Mouse (Mus musculus) kidney, adult 18-20 months (tissue): ENCODE measurements around the gene Jade2.
"Not testable (repeated sequence)": the region's sequence is repeated elsewhere in the genome, so short reads cannot be mapped to it uniquely, and the experiment has no call there.

ENCODE experiments used
- DNase-seq: peaks from one replicate; pipeline ENCODE4 v3.0.0; 2021

Jade2 gene

DNA sequence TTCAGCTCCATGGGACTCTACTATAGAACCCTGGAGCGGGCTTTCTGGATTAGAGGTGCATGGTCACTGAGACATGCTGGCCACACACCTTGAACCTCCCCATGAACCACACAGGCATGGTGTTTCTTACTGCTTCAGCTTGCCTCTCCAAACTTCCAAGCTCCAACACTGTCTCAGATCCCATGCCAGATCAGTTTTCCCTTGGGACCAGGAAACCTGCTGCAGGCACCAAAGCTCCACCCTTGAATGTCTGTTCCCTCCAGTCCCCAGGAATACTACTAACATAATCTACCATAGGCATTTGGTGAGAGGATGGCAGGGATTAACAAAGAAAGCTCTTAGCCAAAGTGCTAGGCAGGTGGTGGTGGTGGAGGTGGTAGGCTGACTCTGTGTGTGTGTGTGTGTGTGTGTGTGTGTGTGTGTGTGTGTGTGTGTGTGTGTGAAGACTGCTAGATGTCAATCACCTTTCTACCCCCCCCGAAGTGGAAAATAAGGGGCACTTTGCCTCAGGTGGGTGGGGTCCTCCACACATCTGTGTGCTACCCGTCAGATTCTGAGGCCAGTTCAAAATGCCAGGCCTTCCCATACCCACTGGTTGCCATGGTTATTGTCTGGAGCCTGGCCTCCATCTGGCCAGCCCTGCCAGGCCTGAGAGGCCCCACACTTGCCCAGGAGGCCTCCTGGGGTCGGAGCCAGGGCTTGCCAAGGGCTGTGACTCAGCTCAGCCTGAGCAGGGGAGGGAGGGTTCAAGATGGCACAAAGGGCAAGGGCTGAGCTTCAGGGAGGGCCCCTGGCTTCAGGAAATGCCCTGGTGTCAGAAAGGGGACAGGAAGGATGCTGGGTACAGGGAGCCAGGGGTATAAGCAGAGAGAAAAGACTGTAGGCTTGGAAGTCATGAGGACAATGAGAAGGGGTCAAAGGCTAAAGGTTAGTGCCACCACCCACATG is 25.2 kb downstream of the Jade2 start:
- DNase-seq: peak; percentile 63

DNA sequence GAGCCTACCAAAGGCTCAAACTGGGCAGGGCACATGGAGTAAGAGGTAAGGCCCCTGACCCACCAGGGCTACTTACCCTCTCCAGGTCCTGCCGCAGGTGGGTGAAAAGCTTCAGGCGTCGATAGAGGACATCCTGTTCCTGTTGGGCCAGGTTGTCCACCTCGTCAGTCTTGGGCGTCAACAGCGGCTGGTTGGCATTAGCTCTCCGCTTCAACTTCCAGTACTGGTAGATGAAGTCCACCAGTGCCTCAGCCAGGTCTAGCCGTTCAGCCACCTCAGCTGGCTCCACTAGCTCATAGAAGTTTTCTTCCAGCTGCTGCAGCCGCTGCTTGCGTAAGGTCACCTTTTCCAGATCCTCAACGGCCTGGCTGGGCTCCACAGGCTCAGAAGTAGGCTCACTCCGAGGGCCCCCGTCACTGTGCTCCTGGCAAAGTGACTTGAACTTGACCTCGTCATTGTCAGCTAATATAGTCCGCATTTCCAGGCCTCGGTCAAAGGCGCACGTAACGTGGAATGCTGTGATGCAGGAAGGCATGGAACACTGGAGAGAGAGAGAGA is 32.5 kb downstream of the Jade2 start:
- DNase-seq: no peak

DNA sequence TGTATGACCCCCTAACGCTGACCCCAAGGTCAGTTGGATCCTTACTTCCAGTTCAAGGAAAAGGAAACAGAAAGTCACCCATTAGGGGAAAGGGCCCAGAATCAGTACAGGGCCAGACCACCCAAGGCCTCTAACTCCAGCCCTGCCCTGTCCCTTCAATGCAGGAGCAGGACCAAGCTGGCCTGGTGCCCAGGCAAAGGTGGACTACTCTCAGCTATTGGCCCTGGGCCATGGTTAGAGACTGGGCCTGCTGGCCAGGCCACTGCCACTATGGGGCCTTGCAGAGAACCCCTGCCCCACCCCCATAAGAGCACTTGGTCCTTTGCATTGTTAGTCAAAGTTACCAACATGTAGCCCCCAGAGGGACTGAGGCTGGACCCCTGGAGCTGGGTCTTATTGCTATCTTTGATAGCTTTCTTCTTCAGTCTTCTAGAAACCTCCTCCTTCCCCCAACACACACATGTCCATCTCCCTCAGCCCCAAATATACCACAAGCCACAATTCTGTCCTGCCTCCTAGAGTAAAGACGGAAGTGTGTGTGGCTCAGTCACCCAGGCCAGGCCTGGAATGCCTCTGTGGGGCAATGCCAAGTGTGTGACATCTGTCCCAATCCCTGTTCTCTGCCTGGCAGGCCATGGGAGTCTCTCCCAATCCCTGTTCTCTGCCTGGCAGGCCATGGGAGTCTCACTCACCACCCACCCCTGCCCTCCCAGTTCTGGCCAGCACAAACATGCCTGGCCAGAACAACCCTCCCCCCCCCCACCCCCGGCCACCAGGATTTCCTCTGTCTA is 33.3 kb downstream of the Jade2 start:
- peak; percentile 85 for DNase-seq

DNA sequence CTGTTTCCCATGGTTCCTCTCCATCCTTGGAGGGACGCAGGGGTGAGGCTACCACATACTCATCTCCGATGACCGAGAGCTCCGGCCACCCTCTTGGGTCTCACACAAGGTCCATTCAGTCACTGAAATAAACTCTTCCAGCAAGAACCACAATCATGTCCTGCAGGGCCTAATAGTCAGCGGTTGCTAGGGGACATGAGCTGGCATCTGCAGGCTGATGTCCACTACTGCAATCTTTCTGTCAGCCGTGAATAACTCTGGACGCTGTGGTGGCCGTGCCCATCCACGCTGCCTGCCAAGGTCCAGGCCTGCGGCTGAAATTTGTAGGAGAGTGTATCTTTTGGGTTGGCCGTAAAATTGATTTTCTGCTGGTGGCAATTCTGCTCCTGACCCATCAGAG is 34.2 kb downstream of the Jade2 start:
- DNase-seq: no peak

DNA sequence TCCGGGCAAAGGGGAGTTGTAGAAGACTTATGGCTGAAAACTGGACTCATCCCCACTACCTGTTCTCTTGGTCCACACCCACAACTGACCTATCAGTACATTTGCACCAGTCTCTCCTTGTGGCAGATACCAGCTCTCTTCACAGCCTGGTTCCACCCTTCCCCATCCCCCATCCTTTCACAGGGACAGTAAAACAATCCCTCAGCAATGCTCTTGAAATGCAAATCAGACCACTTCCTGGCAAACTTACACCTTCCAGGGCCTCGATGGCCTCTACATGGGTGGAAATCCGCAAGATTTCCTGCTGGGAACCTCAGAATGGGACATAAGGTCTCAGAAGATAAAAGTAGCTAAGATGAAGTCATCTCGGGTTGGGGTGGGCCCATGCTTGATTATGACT is 34.7 kb downstream of the Jade2 start:
- DNase-seq: no peak

DNA sequence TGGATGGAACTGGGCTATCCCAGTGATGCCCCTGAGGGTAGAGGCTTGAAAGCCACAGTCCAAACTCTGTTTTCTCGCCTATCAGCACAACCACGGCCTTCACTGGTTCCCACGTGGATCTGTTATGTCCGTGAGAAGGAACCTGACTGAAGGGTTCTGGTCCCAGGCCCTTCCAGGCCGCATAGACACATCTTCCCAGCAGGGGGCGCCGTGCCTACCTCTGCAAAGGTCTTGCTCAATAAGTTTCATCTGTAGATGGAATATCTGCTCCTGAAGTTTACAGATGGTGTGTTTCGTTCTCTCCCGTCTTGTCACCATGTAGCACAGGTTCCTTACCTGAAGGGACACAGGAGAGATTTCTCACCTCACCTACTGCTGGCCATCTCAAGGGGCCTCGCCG is 36.6 kb downstream of the Jade2 start:
- DNase-seq: peak; percentile 86

DNA sequence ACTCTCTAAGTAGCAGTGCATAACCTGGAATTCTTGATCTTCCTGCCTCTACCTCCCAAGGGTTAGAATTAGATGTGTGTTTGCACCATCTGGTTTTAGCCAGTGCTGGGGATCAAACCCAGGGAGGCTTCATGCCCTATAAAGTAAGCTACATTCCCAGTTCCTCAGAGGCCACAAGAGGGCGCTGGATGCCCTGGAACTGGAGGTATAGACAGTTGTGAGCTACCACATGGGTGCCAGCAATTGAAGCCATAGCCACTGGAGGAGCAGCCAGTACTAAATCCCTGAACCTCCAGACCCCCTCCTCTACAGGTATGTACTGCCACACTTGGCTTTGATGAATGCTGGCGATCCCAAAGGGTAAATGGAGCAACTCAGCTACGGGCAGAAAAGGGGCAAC is 37.5 kb downstream of the Jade2 start:
- peak; percentile 73 for DNase-seq

DNA sequence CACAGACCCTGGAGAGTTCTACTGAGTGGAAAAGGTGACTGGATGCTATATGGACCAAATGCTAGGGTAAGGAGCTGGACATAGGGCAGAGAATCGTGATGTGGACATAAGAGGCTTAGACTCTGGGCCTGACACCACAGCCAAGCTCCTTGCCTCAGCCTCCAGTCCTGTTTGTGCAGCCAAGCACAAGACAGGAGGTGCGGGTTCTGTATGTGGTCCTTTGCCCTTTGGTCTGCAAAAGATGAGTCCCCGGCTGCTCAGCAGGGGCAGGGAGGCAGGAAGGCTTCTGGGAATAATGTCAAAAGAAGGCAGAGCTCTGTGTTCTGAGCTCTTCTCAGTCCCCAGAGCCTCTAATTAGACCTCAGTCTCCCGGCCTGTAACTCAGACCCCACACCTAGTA is 38.6 kb downstream of the Jade2 start:
- no peak for DNase-seq

DNA sequence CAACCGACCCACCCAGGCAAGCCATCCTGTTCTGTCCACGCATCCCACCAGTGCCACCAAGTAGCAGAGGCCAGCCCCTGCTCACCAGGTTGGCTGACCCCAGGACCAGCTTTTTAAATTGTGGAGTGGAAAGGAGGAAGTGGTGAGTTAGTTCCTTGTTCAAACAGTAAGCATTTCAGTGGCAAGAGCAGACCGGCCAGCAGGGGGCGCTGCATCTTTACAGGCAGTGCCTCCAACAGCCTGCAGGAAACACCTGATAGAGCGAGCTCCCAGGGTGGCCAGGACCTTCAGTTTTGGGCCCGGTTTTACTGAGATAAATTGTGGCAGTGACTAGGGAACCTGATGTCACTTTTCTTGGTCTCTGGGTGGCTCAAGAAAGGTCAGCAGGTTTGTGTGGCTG is 39.7 kb downstream of the Jade2 start:
- DNase-seq: peak; percentile 90

DNA sequence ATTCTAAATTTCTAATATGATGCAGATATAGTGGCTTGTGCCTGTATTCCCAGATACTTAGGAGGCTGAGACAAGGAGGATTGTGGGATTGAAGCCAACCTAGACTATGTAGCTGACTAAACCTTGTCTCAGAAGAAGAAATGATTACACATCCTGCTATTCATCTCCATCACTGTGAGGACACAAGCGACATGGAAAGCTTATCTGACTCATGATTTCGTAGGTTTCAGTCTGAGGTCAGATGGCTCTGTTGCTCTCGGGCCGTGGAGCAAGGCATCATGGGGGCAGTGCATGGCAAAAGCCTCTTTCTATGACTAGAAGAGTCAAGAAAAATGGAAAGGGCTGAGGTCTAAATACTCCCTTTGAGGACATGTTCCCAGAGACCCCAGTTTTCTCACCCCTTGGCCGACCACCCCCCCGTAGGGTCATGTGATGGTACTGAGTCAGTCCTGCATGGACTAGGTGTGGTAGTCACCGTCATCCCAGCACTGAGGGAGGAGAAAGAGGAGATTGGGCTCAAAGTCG is 45.4 kb downstream of the Jade2 start:
- no peak for DNase-seq

DNA sequence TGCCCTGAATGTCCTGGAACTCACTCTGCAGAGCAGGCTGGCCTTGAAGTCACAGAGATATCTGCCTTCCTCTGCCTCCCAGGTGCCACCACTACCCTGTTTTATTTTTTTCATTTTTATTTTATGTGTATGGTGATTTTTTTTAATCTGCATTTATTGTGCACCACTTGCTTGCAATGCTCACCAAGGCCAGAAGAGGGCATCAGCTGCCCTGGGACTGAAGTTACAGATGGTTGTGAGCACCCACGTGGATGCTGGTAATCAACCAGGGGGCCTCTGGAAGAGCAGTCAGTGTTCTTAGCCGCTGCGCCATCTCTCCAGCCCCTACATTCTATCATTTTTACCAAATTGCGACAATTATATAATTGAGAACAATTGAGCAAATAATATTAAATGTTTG is 46.2 kb downstream of the Jade2 start:
- DNase-seq: no peak

DNA sequence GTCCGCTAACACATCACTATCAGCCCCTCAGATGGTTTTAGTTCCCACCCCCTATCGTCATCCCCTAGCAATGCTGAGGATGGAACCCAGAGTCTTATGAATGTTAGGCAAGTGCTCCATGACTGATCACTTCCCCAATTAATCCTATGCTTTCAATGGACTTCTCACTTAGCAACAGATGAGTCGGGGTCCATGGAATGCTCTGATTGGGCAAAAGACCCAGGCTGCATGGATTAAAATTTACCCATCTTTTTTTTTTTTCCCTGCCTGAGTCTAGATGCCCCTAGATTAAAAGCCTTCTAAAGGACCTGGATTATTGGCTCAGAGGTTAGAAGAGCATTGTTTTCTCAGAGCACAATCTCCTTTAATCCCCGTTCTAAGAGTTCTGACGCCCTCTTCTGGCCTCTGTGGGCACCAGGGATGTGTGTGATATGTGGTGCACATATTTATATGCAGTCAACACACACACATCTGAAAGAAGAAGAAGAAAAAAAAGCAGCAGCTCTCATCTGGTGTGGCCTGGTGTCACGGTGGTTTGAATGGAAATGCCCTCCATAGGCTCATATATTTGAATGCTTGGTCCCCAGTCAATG is 47.7 kb downstream of the Jade2 start:
- DNase-seq: peak; percentile 46

DNA sequence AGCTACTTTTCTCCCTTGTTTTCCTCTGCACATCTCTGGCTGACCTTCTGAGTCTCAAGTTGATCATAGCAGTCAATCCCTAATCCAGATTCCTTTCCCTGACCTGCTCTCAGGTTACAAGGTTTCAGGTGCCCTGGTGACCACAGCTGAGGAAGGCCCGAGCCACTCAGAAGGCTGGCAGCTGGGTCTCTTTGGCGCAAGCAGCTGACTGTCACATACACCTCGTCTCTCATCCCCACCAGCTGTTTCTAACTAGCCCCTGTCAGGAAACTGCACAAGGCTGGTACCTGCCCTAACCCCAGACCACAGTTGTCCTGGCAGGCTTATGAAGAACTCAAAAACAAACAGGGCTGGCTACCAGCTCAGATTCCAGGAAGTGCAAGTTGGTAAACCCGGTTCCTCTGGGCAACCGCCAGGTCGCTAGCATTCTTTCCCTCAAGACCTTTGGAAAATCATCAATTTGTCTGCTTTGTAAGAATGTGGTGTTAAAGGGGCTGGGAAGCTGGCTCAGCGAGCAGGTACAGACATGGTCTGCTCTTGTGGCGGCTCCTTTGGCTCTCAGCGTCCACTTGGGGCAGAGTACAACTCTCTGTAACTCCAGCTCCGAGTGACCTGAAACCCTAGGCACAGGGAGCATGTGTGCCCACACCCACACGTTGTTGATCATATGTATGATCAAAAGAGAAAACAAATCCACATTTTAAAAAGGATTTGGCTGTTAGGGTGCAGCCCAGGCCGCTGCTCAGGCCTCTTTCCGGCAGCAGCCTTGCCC is 50.2 kb downstream of the Jade2 start:
- DNase-seq: peak; percentile 51

DNA sequence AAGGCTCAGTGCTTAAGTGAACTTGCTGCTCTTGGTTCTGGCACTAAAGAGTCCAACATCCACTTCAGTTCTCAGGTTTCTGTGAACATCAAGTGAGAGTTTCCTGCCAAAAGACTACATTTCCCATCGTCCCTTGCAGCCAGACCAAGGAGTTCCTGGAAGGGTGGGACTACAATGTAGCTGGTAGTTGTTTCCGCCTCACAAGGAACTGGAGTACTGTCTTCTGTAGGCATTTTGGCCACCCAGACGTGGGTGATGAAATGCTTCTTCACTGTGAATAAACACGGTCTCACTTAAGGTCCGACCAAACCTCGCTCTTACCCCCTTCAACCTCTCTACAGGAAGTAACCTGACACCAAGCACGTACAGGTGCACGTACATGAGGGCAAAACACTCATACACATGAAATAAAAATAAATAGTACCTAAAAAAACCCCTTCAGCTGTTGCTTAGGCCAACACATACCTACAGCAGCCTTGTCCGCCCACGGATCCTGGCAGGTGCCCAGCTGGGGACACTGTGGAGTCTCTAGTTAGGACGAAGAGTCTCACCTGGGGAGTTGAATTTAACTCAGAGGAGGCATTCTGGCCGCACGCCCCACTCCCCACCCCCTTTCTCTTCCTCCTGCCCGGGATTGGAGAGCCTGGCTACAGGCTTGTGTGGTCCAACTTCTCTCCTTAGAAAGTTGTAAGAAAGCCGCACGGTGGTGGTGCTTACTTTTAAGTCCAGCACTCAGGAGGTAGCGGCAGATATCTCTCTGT is 52.1 kb downstream of the Jade2 start:
- peak; percentile 73 for DNase-seq

DNA sequence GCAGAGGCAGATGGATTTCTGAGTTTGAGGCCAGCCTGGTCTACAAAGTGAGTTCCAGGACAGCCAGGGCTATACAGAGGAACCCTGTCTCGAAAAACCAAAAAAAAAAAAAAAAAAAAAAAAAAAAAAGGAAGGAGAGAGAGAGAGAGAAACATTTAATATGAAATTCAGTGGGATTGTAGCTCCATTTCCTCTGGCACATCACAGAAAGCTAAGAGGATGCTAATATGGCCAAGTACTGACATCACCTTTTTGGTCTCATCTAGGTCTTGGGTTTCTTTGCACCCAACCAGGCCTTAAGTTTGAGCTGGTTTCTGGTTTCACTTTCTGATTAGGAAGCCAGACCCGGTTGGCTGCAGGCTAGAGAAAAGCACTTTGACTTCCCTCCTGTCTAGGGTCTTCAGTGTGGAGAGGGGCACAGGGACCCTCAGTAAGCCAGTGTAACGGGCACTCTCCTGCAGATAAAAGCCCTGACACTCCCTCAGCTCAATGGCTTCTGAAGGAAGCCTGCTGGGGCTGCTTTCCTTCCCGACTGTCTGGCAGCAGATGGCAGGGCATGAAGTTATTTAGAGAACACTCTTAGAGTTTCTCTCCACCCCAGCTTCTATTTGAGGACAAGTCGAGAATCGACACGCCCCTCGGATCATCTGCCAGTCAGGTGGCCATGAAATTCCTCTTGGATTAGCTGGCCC is 56.7 kb downstream of the Jade2 start:
- DNase-seq: no peak

DNA sequence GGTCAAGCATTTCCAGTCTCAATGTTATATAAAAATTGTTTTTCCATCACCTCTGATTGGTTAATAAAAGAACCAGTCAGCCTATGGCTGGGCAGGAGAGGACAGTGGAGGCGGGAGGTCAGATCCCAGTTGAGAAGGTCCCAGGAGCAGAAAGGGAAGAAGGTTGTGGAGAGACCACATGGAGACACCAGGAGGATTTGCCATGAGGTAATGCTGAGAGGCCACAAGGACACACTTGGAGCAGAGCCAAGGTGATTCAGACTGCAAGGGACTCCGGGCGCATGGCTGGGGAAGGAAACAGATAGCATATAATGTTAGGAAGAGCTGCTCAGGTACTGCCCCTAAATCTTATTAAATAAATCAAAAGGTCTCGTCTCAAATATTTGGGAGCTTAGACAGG is 61.2 kb downstream of the Jade2 start:
- no peak for DNase-seq

DNA sequence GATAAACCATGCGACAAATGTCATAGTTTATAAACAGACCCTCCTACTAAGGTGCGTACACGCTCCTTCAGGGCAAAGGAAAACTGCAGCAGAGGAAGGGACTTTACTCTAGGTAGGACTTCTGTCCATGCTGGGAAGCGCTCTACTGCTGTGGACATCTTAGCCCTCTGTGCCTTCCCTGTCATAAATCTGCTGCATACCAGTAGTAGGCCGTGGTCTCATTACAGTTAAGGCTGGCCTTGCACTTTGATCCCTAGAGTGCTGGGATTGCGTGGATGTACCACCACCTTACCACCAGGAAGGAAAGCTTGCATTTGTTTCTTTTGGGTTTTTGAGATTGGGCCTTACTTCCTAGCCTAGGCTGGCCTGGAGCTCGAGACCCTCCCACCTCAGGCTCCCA is 66.8 kb downstream of the Jade2 start:
- DNase-seq: no peak

DNA sequence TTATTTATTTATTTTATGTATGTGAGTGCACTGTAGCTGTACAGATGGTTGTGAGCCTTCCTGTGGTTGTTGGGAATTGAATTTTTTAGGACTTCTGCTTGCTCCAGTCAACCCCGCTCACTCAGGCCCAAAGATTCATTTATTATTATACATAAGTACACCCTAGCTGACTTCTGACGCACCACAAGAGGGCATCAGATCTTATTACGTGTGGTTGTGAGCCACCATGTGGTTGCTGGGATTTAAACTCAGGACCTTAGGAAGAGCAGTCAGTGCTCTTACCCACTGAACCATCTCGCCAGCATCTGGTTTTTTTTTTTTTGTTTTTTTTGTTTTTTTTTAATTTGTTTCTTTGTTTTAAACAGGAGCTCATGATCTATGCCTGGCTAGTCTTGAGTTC is 67.7 kb downstream of the Jade2 start:
- not testable (repeated sequence) for DNase-seq

DNA sequence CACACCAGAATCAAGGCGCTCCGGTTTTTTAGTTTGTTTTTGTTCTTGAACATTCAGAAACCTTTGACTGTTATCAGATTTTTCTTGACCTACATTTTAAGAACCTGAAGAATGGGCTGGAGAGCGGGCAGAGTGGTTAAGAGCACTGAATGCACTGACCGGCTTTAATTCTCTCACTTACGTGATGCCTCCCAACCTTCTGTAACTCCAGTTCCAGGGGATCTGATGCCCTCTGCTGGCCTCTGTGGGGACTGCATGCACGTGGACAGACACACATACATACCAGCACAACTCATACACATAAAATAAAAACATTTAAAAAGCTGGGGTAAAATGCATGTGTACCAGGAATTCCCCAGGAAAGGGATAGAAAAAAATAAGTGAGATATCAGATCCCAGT is 71.5 kb downstream of the Jade2 start:
- DNase-seq: peak; percentile 64

DNA sequence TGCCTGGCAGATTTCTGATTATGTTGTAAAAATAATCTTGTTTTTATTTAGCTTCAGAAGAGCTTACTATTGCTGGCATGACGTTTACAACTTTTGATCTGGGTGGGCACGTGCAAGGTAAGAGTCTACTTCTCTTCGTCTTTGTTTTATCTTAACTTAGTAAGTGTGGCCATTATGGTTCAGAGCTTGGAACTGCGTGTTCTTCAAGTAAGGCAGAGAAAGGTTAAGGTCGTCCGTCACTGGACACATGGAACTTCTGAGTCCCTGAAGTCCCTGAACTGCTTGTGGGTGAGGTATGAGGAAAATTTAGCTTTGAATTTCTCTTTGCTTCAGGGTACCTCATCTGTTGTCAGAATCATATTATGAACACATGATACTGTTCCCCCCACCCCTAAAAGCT is 74.7 kb downstream of the Jade2 start:
- no peak for DNase-seq

DNA sequence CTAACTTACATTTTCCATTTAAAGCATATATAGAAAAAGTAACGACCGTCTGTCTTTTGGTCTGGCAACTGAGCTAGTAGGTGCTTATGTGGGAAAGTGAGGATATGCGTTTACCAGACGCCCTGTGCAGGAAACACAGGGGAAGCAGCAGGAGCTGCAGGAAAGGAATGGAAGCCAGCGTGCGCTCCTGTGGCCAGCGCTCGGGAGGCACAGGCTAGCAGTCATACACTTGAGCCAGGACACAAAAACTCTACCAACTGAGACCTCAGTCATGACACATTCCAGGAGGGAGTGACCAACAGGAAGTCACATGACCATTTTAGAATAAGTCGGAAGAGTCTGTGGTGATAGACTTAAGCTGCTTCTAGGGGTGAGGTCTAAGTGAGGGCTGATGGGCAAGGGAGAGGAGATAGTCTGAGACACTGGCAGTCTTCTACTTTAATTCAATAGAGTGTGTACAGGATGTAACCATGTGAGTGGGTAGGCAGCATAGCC is 76.6 kb downstream of the Jade2 start:
- DNase-seq: no peak
